ENCODE assay signal across 20 mouse cellular contexts in genomic region chr14:33807196-33807595, GRCm38 (mm10).
"Had no signal": no experiment of that assay in that cellular context is flagged by ENCODE, and none has a peak within 500 bp of the region (broad histone marks: within the 10 kb centered on the region; RNA-seq: fewer than 3 reads in every experiment).

No protein-coding gene starts in this region.

- H3K9ac ChIP-seq: liver, embryonic 12.5 days; liver, embryonic 14.5 days; lung, embryonic 15.5 days; midbrain, embryonic 13.5 days; midbrain, embryonic 15.5 days; neural tube, embryonic 13.5 days; neural tube, embryonic 15.5 days had no signal

- ATAC-seq: liver, embryonic 12.5 days; lung, postnatal 0 days; midbrain, embryonic 13.5 days; midbrain, embryonic 15.5 days had no signal

- H3K4me3 ChIP-seq: liver, embryonic 12.5 days; lung, embryonic 15.5 days; midbrain, embryonic 10.5 days; midbrain, embryonic 13.5 days; midbrain, embryonic 15.5 days; myocyte; neural tube, embryonic 13.5 days; neural tube, embryonic 15.5 days had no signal

- H3K27ac ChIP-seq: liver, embryonic 12.5 days; liver, embryonic 14.5 days; lung, embryonic 15.5 days; midbrain, embryonic 10.5 days; midbrain, embryonic 13.5 days; midbrain, embryonic 15.5 days; neural tube, embryonic 13.5 days; neural tube, embryonic 15.5 days had no signal

- H3K27me3 ChIP-seq: liver, embryonic 12.5 days; lung, embryonic 15.5 days; midbrain, embryonic 13.5 days; midbrain, embryonic 15.5 days; neural tube, embryonic 13.5 days; neural tube, embryonic 15.5 days had no signal

- H3K4me1 ChIP-seq: liver, embryonic 12.5 days; midbrain, embryonic 10.5 days; midbrain, embryonic 15.5 days had no signal

- H3K36me3 ChIP-seq: liver, embryonic 12.5 days; lung, embryonic 15.5 days; midbrain, embryonic 10.5 days; midbrain, embryonic 13.5 days; midbrain, embryonic 15.5 days; neural tube, embryonic 13.5 days; neural tube, embryonic 15.5 days had no signal

- H3K9me3 ChIP-seq: liver, embryonic 12.5 days; lung, embryonic 15.5 days; midbrain, embryonic 10.5 days; midbrain, embryonic 13.5 days; midbrain, embryonic 15.5 days; neural tube, embryonic 13.5 days; neural tube, embryonic 15.5 days had no signal

- H3K4me2 ChIP-seq: liver, embryonic 12.5 days; lung, embryonic 15.5 days; midbrain, embryonic 13.5 days; midbrain, embryonic 15.5 days; neural tube, embryonic 13.5 days; neural tube, embryonic 15.5 days had no signal

- DNase-seq: lung, adult 18-20 months; lung, postnatal 4 days; retina, postnatal 1 day; right cerebral cortex, adult 18-20 months; right cerebral cortex, postnatal 25 days; right cerebral cortex, postnatal 4 days; spleen, adult 18-20 months; thymus, adult 2 months; thymus, postnatal 25 days; thymus, postnatal 4 days had no signal
